Mouse (Mus musculus) G1E-ER4 (cell line): Measurements from ENCODE around the gene Gm38392. TPM values are rescaled to one million over a fixed set of nuclear protein-coding genes. Genes with fewer than 3 reads are reported as not detected.

Experiments used
- GATA1 ChIP-seq: IDR thresholded peaks from one replicate; pipeline ENCODE4 v1.8.0; 2012; ENCODE audit warnings: low read length, inconsistent platforms
- polyA plus RNA-seq: library from polyadenylated mRNA; stranded (reverse); fragments of >175 nt; gene quantifications from 2 replicates; pipeline ENCODE4 v1.2.3, GENCODE M21; 2012

Gene Gm38392
- polyA plus RNA-seq, 1 experiment = not detected

DNA sequence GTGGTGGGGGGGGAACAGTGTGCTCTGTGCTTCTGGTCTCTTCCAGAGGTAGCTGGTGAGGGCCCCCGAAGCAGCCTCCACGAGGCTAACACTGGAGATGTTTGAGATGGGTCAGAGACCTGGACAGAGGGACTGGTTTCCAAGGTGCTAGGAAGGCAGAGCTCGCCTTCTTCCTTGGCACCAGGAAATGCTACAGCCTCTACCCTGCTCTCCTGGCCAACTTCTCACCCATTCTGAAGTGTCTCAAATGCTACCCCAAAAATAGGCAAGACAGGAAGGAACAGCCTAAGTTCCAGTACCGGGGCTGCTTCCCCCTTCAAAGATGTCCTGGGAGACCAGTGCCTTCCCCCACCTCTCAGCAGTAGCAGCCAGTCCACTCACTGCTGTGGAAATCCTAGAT is 47.6 kb downstream of the Gm38392 start:
- TF ChIP-seq GATA1 = no peak

DNA sequence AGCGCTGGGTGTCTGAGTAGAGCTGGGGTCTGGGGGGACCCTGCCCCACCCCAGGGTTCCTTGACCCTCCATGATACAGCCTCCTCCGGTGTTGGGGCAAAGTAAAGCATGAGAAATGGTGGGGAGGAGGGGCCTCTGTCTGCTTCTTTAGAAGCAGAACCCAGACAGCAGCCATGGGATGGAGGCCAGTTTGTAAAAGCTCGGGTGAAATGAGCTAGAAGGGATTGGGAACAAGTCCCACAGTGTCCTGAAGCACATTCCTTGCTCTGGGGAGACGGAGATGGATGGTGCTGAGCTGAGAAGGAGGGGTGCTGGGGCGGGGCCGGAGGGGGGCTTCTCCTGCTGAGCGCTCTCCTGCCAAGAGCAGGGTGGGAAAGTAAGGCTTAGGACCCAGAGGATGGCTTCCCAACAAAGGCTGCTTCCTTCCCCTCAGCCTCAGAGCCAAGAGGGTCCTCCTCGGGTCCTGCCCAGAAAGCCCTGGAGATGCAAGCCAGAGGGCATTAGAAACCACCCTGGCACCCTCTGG is 48.1 kb downstream of the Gm38392 start:
- no peak for TF ChIP-seq GATA1

GRCm38 (mm10) chr3:88237556-88238194 is 49.3 kb downstream of the Gm38392 start:
- TF ChIP-seq GATA1 = no peak

DNA sequence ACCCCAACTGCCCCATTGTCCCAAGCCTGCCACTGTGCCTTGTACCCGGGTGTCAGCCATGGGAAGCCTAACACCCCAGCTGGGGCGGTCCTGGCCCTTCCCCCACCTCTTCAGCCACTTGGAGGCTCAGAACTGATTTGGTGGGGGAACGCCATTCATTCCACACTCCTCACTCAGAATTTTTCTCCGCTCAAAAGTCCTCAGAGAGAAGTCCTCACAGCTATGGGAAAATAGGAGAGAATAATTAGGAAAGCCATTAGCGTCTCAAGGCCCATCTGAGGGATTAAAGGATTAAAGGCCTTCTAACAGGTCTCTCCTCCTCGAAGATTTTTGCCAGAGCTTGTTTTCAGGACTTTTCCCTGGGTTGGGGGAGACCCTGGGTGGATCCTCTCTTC is 49.9 kb downstream of the Gm38392 start:
- no peak for TF ChIP-seq GATA1

DNA sequence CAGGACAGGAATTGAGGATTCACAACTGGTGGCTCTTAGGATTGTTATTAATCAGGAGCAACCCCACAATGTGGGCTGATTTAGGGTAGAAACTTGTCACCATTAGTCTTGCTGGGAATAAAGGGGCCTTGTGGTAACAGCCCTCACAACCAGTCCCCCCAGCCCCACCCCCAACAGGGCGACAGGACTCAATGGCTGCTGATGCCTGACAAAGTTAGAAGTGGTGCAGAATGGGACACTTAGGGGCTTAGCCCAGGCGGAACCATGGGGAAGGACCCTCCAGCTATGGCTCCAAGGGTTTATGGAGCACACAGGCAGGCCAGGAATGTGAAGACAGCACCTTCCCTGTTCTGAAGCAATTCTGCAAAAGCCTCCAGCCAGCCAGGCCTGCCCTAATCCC is 51.4 kb downstream of the Gm38392 start:
- no peak for TF ChIP-seq GATA1

DNA sequence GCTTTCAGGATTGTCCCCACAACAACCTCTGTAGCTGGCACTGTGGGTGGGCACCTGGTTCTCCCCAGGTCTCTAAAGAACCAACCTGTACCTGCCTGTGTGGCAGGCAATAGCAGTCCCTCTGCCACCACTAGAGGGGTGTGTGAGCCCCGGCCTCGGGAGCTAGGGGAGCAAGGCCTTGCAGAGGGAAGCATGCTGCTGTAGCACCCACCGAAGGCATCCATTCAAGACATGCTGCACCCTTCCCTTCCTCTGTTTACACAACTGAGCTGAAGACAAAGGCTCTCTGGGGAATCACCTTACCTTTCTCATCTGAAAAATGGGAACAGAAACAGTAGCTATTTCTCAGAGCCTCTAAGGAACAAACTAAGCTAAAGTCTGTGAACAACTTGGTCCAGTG is 51.8 kb downstream of the Gm38392 start:
- no peak for TF ChIP-seq GATA1

- no peak for TF ChIP-seq GATA1
Observed at GRCm38 (mm10) chr3:88234041-88234440, 53.0 kb downstream of the Gm38392 start.

GRCm38 (mm10) chr3:88232851-88233649 is 54.0 kb downstream of the Gm38392 start:
- TF ChIP-seq GATA1 = no peak

DNA sequence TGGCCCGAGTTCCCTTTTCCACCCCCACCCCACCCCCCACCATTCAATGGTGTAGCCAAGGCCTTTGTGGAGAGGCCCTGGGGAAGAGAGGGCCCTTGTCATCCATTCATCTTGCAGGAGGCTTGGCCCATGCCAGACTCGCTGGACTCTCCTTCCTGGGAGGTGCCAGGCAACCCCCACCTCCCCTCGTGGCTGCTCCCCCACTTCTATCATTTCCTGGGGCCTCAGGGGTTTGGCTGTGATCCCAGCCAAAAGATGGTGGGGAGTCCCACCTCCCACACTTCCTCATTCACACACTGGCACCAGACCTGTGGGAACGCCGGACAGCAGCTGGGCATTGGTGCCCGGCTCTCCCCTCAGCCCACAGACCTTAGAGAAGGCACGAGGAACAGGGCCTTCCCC is 54.7 kb downstream of the Gm38392 start:
- TF ChIP-seq GATA1 = no peak

- TF ChIP-seq GATA1 = no peak
Observed at GRCm38 (mm10) chr3:88231061-88231641, 55.9 kb downstream of the Gm38392 start.

DNA sequence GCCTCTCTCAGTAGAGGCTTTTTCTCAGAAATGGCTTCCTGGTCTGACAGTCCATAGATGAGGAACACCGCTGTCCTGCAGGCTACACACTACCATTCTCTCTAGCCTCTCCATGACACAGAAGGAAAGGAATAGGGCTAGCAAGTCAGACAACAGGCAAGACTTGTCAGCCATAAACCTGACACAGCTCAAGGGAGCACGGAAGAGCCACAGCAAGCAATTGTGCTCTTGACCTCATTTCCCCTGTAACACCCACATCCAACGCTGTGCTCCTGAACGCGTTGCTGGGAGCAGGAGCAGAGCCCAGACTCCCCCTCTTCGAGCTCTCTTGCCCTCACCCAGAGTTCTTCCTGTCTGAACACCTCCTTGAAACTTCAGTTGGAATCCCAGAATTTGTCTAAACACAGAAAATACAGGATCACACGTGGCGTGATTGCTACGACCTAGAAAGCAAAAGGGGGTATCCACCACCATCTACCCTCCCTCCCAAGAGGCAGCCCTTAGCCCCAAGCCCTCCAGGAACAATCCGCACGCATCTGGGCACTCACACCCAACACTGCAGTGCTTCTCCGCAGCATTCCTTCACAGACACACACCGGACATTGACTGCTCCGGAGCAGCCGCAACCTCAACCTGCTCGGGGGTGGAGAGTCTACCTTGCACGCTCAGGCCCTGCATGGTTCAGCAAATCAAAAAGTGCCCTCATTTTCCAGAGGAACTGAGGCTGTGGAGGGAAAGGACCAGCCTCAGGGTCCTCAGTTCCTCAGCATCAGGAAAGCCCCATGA is 56.6 kb downstream of the Gm38392 start:
- no peak for TF ChIP-seq GATA1

GRCm38 (mm10) chr3:88229526-88229925 is 57.5 kb downstream of the Gm38392 start:
- TF ChIP-seq GATA1 = no peak

GRCm38 (mm10) chr3:88228906-88229305 is 58.1 kb downstream of the Gm38392 start:
- no peak for TF ChIP-seq GATA1

- TF ChIP-seq GATA1 = no peak
Observed at GRCm38 (mm10) chr3:88227976-88228375, 59.0 kb downstream of the Gm38392 start.

- TF ChIP-seq GATA1 = no peak
Observed at GRCm38 (mm10) chr3:88227260-88227659, 59.8 kb downstream of the Gm38392 start.
